Mouse (Mus musculus) ES-Bruce4 (cell line): ENCODE measurements at regions not wholly inside any gene's neighbourhood (a gene's known extent, or its start where the extent isn't known, plus 50 kb on each side); places are given as distances from the start of the nearest gene placed in this dataset.

ENCODE experiments used
- H3K27ac ChIP-seq: 2 replicates; pipeline ENCODE4 v1.5.1; 2012; ENCODE audit warnings: low read length, inconsistent platforms; ENCODE audit not compliant: insufficient read depth
- H3K27me3 ChIP-seq: 2 replicates; pipeline ENCODE4 v1.6.1; 2012; ENCODE audit warnings: mild to moderate bottlenecking, low read length, inconsistent platforms; ENCODE audit not compliant: control insufficient read depth, poor library complexity, insufficient read depth, severe bottlenecking
- H3K36me3 ChIP-seq: 2 replicates; pipeline ENCODE4 v1.6.1; 2012; ENCODE audit warnings: inconsistent platforms, mild to moderate bottlenecking, low read length, moderate library complexity; ENCODE audit not compliant: control insufficient read depth, poor library complexity, insufficient read depth, severe bottlenecking
- H3K4me1 ChIP-seq: one replicate; pipeline ENCODE4 v1.8.1; 2011; ENCODE audit warnings: low read length; ENCODE audit not compliant: control insufficient read depth, insufficient read depth
- H3K4me3 ChIP-seq: 2 replicates; pipeline ENCODE4 v1.5.1; 2011; ENCODE audit warnings: low read depth, mild to moderate bottlenecking, low read length
- H3K9ac ChIP-seq: 2 replicates; pipeline ENCODE4 v1.6.1; 2012; ENCODE audit warnings: low read depth, mild to moderate bottlenecking, inconsistent platforms; ENCODE audit not compliant: poor library complexity, severe bottlenecking
- H3K9me3 ChIP-seq: replicated peaks from 2 replicates; pipeline ENCODE4 v1.6.1; 2012; ENCODE audit warnings: mild to moderate bottlenecking, low read length, inconsistent platforms; ENCODE audit not compliant: control insufficient read depth, poor library complexity, insufficient read depth, severe bottlenecking
- CTCF ChIP-seq: IDR thresholded peaks from one replicate; pipeline ENCODE4 v1.8.1; 2011; ENCODE audit warnings: low read depth, low read length
- EP300 ChIP-seq: IDR thresholded peaks from 2 replicates; pipeline ENCODE4 v1.6.1; 2011; ENCODE audit warnings: low read depth, low read length; ENCODE audit not compliant: insufficient read depth
- POLR2A ChIP-seq: IDR thresholded peaks from one replicate; pipeline ENCODE4 v1.8.1; 2011; ENCODE audit warnings: low read length; ENCODE audit not compliant: insufficient read depth

GRCm38 (mm10) chr8:115538236-115538635 is 169.4 kb downstream of the Maf start:
- Histone ChIP-seq H3K27ac (no peak overlapping the region), H3K9ac (no peak overlapping the region), H3K4me1 (no peaks in the 10 kb centered on the region), H3K9me3 (no peaks in the 10 kb centered on the region), H3K4me3 (no peak overlapping the region), H3K27me3 (peaks cover 3% of the 10 kb centered on the region), H3K36me3 (no peaks in the 10 kb centered on the region)
- TF ChIP-seq EP300 (no peak), CTCF (no peak), POLR2A (no peak)

DNA sequence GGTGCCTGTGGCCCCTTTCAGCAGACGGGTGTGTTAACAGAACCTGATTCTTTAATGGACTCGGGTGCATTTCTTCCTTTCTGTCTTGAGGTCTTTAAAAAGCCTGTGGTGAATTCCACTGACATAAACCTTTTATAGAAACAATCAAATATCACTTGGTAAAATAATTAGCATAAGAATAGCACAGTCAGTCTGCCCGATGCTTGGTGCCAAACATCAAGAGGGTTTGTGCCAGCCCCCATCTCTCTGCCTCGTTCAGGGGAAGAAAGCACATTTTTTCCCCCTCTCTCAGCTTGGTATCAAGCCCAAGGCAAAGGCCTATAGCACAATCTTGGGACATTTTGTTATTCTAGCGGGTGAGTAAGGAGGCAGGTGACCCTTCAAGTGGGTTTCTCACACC is 169.8 kb downstream of the Maf start:
- Histone ChIP-seq H3K36me3 (no peaks in the 10 kb centered on the region), H3K27me3 (peaks cover 3% of the 10 kb centered on the region), H3K4me3 (no peak overlapping the region), H3K4me1 (no peaks in the 10 kb centered on the region), H3K9me3 (no peaks in the 10 kb centered on the region), H3K27ac (no peak overlapping the region), H3K9ac (no peak overlapping the region)
- no peak for TF ChIP-seq POLR2A
- no peak for TF ChIP-seq CTCF
- TF ChIP-seq EP300: no peak

- Histone ChIP-seq H3K9ac (no peak overlapping the region), H3K36me3 (no peaks in the 10 kb centered on the region), H3K4me1 (no peaks in the 10 kb centered on the region), H3K9me3 (no peaks in the 10 kb centered on the region), H3K4me3 (no peak overlapping the region), H3K27me3 (peaks cover 3% of the 10 kb centered on the region), H3K27ac (no peak overlapping the region)
- TF ChIP-seq POLR2A: no peak
- TF ChIP-seq CTCF: no peak
- no peak for TF ChIP-seq EP300
These were observed 170.8 kb downstream of the Maf start for GRCm38 (mm10) chr8:115536554-115537346.

- TF ChIP-seq CTCF (no peak), EP300 (no peak), POLR2A (no peak)
- Histone ChIP-seq H3K27me3 (peaks cover 3% of the 10 kb centered on the region), H3K4me1 (no peaks in the 10 kb centered on the region), H3K9me3 (no peaks in the 10 kb centered on the region), H3K36me3 (no peaks in the 10 kb centered on the region), H3K27ac (no peak overlapping the region), H3K9ac (no peak overlapping the region), H3K4me3 (no peak overlapping the region)
These were observed 171.6 kb downstream of the Maf start for GRCm38 (mm10) chr8:115536001-115536400.

DNA sequence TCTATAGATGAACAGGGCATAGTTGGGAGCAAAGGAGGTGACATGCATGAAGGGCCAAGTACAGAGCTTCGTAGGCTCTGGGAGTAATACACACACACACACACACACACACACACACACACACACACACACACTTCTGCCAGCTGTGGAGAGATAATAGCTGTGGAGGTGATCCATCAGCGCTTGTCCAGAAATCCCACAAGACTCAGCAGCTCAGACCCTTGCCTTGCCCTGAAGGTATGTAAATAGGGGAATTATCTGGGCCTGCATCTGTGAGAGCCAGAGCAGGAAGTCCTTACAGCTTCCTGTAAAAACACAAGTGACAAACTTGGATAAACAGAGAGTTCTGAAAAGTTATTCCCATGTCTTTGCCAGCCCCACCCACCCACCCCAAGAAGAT is 173.6 kb downstream of the Maf start:
- H3K36me3 ChIP-seq: no peaks in the 10 kb centered on the region
- no peak overlapping the region for H3K9ac ChIP-seq
- no peaks in the 10 kb centered on the region for H3K4me1 ChIP-seq
- no peak for TF ChIP-seq CTCF
- no peak for TF ChIP-seq POLR2A
- TF ChIP-seq EP300: no peak
- no peak overlapping the region for H3K4me3 ChIP-seq
- H3K27me3 ChIP-seq: peaks cover 3% of the 10 kb centered on the region; the same call in 1 of the 2 replicates
- H3K27ac ChIP-seq: no peak overlapping the region
- H3K9me3 ChIP-seq: no peaks in the 10 kb centered on the region

DNA sequence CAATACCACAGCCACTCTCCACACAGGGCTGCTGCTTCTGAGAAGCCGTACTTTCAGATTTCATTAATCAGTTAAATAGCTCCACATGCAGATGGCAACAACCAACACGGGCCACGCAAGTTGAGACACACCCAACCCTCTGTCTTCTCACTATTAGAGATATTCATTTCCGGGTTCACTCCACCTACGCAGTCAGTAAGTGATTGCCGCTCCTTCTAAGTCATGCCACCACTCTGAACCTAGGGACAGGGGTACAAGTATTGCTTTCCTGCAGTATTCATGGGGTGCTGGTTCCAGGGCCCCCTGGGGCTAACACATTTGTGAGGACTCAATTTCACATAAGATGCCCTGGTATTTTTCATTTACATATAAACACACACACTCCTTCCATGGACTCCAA is 176.3 kb downstream of the Maf start:
- no peak for TF ChIP-seq CTCF
- no peak for TF ChIP-seq EP300
- TF ChIP-seq POLR2A: no peak
- Histone ChIP-seq H3K4me3 (no peak overlapping the region), H3K4me1 (no peaks in the 10 kb centered on the region), H3K9ac (no peak overlapping the region), H3K9me3 (no peaks in the 10 kb centered on the region), H3K27ac (no peak overlapping the region), H3K36me3 (no peaks in the 10 kb centered on the region), H3K27me3 (no peaks in the 10 kb centered on the region)
